Mouse (Mus musculus) ES-Bruce4 (cell line): ENCODE measurements around the gene Etfrf1.

Source experiments
- CTCF ChIP-seq: IDR thresholded peaks from one replicate; pipeline ENCODE4 v1.8.1; 2011; ENCODE audit warnings: low read depth, low read length
- EP300 ChIP-seq: IDR thresholded peaks from 2 replicates; pipeline ENCODE4 v1.6.1; 2011; ENCODE audit warnings: low read depth, low read length; ENCODE audit not compliant: insufficient read depth
- POLR2A ChIP-seq: IDR thresholded peaks from one replicate; pipeline ENCODE4 v1.8.1; 2011; ENCODE audit warnings: low read length; ENCODE audit not compliant: insufficient read depth

- TF ChIP-seq CTCF (no peak), POLR2A (no peak), EP300 (no peak)
Observed at GRCm38 (mm10) chr6:145202432-145203125, 8.4 kb upstream of the Etfrf1 start.
